Mouse (Mus musculus) thymus, postnatal 0 days (tissue): ENCODE results near the gene Gm266. TPM values are rescaled to one million over a fixed set of nuclear protein-coding genes. Genes with fewer than 3 reads are reported as not detected.
A peak's percentile ranks its signal among the peaks of the same experiment; 100 is the strongest.
"Not testable (repeated sequence)": the region's sequence is repeated elsewhere in the genome, so short reads cannot be mapped to it uniquely, and the experiment has no call there.

Source experiments
- DNase-seq: peaks from one replicate; pipeline ENCODE4 v3.0.0-alpha.2; 2015; ENCODE audit warnings: low spot score
- polyA plus RNA-seq: library from polyadenylated mRNA; unstranded; fragments of >200 nt; fragmentation: Nextera tagmentation; extraction: Ambion mirVana; gene quantifications from 2 replicates; pipeline ENCODE4 v1.2.1, GENCODE M21; 2015

Gm266 gene
- polyA plus RNA-seq = 20.6 and 21.1 TPM in 2 replicates

DNA sequence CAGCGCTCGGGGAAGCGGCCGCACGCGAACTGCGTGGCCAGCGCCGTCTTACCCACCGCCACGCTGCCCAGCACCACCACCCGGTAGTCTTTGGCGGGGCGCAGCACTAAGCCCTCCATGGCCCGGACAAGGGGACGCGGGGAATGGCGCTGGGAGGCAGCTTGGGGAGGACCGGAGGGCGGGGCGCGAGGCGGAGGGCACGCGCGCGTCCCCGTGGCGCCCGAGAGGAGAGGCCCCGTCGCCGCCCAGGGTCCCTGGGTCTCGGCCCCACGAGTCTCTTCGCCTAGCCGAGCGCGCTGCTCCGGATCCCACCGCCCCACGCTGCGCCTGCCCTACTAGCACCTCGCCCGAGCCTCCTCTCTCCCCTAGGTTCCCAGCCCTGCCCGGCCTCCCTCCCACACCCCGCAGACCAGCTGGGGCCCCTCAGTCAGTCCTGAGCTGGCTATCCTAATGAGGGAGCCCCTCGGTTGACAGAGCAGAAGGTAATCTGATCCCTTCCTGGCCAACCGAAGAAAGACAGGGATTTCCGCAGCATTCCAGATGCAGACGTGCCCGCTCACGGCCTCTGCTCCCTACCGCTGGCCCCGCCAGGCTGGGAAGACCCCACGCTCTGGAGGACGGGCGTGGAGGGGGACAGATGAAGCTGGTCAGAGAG is at the start of gene Gm266:
Gene Gm266 (minus strand): TSS at position 172 of the 655 bp plus-strand sequence.
- DNase-seq = no peak

DNA sequence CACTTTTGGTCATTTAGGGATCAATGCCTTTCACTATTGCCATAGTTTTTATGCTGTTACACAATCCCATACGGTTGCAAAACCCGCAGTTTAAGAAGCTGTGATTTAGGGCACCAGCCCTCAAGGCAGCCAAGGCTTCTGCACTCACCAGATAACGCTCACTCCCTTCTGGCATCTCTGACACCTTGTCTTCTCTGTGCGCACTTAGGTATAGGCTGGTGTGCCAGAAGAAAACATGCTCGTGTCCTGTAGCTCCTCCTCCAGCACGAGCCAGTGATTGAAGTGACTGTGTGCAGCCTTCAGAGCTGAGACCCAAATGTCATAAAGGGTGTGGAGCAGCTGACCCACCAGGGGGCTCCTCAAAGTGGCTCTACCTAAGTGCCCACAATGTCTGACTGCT is 49.7 kb upstream of the Gm266 start:
- no peak for DNase-seq

DNA sequence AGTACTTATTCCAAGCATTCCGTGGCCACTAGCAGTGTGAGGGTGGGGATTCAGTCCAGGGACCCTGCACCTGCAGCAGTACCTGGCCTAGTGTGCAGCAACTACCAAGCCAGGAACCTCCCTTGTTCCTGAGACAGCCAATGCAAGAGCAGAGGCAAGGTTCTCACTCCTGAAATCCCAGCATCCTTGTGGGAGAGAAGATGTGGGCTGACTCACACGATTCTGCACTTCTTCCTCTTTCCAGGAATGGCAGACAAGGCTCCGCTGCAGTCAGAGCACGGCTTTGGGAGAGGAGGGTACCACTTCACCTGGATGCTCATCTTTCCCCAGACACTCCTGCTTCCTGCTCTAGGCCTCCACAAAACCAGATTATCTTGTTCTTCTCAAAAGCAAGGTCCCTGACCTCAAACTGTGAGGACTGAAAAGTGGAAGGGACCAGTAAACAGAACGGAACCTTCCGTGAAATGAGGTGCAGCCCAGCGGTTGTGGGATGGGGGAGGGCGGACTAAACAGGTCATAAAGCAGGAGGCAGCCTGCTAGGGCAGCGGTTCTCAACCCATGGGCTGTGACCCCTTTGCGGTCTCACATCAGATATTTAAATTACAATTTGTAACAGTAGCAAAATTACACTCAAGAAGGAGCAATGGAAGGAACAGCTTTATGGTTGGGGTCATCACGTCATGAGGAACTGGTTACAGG is 47.6 kb upstream of the Gm266 start:
- DNase-seq = no peak

DNA sequence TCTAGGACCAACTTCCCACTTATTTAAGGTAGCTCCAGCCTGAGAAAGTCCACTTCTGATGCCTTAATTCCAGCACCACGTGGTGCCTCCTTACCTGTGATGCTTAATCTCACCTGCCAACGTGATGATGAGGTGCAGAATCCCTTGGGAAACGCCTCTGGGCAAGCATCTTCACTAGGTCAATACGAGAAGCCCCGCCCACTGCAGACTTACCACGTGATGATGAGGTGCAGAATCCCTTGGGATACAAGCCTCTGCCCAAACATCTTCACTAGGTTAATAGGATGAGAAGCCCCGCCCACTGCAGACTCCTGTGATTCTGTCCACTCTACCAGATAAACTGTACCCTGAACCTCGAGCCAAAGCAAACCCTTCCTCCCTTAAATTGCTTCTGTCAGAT is 43.6 kb upstream of the Gm266 start:
- no peak for DNase-seq

DNA sequence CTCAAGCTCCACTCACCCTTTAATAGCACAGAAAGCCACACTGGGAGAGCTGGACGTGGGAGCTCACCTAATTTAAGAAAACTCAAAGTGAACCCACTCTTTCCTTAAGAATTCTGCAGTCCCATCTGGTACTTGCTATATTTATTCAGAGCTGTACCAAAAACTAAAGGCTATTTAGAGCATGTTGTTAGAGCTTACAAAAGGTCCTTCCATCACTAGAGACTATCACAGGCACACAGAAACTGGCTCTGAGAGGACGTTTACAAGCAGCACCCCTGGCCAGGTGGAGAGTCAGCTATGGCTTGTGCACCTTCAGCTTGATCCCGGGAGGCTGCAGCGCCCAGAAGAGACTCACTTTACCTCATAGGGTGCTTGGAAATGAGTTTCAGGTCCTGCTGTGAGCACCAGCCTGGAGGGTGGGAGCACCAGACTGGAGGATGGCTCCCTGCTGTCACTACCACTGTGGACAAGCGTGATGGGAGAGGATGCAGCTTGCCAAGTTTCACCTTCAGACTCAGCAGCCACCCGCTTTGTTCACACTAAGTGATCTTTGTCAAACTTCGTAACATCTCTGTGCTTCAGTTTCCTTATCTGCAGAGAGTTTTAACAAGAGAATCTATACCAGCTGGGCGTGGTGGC is 42.1 kb upstream of the Gm266 start:
- DNase-seq = no peak

DNA sequence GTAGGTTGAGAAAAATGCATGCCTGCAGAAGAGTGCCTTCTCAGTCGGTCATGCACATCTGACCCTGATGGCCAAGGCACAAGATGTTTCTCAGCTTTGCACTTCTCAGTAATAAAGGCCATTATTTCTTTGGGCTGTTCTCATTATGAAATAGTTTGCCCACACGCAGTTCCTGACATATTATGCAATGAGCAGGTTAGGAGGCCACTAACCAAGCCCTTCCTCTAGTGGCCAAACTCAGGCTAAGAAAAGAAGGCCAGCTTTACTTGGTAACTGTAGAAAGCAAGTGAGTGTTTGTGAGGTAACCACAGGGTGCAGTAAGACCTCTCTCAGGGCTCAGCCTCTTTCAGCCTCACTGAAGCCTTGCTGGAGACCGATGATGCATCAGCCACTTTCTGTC is 39.3 kb upstream of the Gm266 start:
- DNase-seq = no peak

DNA sequence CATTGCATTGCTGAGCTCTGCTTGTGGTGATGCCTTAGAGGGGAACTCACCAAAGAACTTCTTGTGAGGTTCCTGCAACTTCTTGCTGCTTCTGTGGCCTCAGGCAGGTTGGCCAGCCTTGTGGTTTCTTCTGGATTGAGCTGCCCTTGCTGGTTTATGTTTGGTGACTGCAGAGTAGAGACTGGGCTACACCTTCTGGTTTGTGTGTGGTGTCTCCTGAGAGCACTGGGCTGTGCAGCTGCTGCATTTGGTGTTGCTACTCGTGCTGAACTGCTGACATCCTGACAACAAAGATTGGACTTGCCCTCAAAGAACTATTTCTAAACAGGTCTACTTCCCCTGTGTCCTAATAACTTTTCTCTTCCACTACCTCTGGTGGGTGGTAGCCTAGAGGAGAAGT is 38.8 kb upstream of the Gm266 start:
- DNase-seq = no peak

DNA sequence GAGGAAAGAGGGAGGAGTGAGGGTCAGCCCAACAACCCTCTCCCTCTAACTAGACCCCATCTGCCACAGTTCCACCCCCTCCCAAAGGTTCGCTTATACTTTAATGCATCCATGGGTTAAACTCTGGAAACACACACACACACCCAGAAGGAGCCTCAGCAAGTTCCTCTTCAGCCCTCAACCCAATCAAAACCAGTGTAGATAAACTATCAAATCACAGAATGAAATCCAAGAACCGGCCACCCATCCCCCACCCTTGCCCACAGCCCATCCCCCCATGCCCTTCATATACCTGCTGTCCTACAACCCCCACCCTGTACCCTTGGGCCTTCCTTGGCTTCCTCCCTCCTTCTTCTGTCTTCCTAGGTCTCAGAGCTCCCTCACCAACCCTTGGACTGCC is 35.4 kb upstream of the Gm266 start:
- DNase-seq = no peak

DNA sequence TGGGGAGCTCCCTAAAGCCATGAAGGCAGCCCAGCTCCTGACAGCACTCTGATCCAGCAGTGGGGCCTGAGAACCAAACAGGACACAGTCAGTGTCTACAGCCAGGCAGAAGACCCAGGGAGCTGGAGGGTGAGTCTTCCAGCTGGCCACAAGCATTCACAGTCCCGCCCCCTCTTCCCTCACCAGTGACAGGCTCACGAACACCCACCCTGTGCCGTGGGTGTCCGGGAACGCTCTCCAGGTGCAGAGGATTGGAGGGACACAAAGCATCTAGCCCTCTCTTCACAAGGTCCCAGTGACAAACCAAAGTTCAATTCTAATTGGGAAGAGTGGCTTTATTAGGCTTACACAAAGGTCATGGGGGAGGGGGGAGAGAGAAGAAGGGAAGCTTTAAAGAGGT is 34.2 kb upstream of the Gm266 start:
- no peak for DNase-seq

DNA sequence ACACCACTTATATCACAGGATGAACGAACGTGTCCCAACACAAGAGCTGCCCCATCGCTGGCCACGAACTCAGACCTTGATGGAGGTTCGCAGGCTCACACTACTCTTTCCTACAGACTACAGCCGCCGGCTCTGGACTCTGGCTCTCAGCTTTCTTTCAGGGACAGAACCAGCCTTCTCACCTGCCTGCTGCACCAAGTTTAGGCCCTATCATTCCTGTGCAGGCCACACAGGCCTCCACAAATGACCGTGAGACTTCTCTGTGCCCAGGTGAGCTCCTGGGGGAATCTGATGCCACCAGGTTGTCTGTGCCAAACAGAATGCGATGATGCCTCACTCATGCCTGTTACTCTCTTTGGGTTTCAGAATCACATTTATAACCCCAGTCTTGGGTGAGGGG is 32.8 kb upstream of the Gm266 start:
- no peak for DNase-seq

DNA sequence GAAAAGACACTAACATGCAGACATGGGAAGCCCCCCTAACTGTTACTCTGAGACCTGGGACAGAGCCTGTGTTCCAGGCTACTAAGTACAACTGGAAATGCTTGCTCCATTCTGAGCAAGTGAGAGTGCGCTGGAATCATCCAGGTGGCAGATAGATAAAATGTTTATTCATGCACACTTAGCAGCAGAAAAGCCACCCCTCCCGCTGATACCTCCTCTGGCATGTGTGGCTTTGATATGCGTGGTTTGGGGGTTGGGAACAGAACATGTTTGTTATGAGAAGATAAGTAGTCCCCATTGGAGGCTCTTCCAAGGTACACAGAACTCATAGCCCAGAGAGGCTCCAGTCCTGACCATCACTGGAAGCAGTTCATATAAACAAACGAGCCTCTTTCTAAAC is 32.3 kb upstream of the Gm266 start:
- no peak for DNase-seq

DNA sequence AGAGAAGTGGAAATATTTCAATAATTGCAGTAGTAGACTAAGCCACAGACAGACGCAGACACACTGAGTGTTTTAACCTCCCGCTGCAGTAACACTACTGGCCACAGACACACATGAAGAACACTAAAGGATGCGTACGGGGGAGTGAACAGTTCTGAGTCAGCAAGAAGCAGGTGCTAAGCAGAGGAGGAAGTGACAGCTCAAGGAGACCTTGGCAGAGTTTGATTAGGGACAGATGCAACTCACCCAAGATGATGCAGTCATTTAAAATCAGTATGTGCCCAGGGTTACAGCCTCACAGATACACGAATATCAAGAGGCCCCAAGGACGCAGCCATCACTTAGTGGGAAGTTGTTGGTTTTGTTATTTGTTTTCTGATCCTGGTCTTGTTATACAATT is 31.2 kb upstream of the Gm266 start:
- peak; percentile 42 for DNase-seq

DNA sequence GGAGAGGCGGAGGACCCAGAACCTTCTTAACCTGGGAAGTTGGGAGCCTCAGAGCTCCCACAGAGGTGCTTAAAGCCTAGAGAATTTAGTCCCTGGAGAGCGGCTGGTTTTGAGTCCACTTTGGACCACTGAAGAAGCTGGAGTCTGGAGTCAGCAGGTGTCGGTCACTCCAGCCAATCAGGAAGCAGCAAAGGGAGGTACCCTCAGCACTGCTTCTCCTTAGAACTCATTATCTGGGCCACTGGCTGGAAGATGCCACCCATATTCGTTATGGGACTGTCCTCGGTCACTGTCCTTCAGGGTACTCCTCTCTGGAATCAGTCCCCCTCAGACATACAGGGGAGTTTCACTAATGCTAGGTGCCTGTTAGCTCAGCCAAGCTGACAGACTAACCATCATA is 30.3 kb upstream of the Gm266 start:
- no peak for DNase-seq

DNA sequence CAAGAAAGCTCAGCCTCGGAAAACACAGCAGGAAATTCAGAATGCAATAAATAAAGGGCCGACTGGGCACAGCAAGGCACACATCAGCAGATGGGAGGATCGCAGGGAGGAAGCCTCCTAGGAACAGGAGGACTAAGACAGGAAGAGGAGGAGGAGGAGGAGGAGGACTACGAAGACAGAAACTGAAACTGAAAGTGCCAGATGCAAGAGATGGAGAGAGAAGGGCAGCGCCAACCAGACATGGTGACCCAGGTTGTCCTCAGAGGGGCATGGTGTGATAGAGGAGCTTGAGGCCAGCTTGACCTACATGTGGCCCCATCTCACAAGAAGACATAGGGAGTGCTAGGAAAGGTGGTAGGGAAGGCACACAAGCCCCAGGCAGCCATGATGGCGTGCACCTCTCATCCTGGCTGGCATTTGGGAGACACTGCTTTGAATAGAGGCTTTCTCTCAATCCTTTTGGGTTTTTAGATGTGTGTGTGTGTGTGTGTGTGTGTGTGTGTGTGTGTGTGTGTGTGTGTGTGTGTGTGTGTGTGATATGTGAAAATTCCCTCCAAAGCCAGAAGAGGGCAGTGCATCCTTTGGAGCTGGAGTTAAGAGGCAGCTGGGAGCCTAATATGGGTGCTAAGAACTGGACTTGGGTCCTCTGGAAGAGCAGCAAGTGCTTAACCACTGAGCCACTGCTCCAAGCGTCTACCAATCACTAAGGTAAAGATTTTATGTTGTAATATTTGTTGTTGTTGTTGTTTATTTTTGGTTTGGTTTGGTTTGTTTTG is 29.4 kb upstream of the Gm266 start:
- no peak for DNase-seq

DNA sequence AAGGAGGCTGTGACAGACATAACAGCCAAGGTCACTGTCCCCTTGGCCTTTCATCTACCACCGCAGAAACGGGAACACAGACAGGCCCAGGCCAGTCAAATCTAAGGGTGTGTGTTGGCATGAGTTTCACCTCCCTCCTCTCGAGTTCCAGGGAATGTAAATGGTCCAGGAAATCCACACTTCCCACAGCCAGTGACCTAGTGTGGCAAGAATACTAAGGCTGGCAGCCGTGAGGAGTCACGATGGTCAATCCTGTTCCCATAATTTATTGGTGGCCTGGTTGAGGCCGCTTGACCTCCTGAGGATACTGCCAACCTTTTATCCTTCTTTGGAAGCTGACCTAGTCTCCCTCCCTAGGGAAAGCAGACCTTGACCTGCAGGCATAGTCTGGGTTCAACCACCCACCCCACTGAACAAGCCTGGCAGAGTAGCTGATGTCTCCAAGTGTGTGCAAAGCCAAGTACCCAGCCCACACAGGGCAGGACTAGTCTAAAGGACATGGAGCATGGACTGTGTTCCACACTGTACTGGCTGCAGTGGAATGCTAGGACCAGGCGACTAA is 28.7 kb upstream of the Gm266 start:
- DNase-seq = no peak

DNA sequence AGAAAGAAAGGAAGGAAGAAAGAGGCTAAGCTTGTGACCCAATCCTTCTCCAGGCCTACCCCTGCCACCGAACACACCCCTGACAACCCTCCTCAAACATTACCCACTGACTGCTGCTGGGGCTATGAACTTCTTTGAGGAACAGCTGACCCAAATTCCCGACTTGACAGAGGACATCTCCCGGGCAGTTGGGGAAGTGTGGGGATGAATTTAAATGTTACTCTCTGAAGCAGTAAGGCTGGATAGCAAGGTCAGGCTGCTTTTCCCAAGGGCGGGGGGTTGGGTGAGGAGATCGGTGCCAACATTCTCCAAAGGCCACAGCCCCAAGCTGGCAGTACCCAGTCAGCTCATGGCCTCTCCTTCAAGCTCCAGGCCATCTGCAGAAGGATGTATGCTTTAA is 28.1 kb upstream of the Gm266 start:
- no peak for DNase-seq

DNA sequence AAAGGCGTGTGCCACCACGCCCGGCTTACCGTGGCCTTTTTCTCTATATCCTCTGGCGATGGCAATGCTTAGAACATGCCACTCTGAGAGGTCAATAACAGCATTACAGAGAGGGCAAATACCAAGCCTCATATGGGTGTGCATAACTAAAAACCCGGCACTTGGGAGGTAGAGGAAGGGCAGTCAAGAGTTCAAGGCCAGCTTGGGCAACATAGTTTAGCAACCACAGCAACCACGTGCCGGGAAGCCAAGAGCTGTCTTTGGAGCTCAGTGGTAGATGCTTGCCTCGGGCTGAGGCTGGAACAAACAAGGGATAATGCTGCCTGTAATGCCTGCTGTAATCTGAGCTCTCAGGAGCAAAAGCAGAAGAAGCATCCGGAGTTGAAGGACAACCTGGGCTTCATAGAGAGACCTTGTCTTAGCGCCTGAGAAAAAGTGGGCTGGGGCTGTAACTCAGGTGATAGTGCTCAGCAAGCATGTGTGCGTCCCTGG is 27.0 kb upstream of the Gm266 start:
- DNase-seq = no peak

DNA sequence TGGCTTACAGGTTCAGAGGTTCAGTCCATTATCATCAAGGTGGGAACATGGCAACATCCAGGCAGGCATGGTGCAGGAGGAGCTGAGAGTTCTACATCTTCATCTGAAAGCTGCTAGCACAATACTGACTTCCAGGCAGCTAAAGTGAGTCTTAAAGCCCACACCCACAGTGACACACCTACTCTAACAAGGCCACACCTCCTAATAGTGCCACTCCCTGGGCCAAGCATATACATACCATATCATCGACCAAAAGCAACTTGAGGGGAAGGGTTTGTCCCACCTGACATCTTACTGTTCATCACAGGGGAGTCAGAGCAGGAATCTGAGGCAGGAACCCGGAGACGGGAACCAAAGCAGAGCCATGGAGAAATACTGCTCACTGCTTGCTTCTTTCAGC is 22.8 kb upstream of the Gm266 start:
- DNase-seq = not testable (repeated sequence)

DNA sequence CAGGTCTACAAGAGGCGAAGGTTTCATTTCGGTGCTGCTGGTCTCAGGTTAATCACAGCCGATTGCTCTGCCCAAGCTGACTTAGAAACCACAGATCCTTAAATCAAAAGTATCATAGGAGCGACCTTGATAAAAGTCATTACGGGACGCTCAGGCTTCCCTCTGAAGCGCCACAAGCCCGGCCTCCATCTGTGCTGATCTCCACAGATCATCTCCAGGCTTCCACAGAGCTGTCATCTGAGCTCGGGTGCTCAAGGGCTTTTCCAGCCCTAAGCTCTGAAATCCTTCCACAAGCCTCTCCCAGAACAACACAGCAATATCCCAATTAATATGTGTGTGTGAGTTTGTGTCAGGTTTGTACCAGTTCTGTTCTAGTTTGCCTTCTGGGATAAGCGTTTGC is 22.3 kb upstream of the Gm266 start:
- DNase-seq = no peak

DNA sequence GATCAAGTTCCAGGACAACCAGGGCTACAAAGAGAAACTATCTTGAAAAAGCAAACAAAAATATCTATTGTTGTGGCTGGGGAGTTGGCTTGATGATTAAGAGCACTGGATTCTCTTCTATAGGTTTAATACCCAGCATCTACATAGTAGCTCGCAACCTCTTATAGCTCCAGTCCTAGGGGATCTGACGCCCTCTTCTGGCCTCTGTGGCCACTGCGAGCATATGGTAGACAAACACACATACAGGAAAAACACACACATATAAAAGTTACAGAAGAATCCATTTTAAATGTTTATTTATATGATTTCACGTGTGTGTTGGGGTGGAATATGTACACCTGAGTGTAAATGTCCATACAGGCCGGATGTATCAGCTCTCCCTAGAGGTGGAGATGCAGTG is 21.4 kb upstream of the Gm266 start:
- DNase-seq = peak; percentile 6

DNA sequence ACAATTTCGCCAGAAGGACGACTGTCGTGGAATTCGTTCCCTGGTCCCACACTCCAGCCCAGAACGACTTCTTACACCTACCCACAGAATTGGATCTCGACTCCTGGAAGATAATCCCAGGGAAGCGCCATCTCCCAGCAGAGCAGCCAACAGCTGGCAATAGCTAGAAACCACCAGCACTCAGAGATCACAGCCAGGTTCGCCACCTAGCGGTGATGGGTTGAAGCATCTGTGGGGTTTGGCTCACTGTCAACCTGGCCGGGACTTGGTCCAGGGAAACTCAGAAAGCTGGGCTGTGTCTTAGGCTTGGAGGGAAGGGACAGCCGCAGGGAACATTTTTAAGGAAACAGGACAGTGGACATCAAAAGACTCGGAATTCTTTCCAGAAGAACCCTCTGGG is 19.3 kb upstream of the Gm266 start:
- DNase-seq = peak; percentile 67

DNA sequence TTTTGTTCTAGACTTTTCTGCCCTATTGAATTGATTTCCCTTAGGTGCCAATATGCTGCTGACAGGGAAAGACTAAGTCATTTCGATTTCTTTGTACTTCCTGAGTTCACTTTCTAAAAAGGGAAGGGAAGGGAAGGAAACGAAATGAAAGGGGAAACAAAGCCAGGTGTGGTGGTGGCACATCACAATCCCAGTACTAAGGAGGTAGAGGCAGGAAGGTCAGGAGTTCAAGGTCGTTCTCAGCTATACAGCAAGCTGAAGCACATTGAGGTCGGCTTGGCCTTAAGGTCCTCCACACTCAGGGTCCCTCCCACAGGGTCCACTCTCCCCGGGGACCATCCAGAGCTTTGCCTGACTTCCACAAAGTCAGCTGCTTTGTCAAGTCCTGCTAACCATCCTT is 17.9 kb upstream of the Gm266 start:
- DNase-seq = no peak
